Mouse (Mus musculus) leukemia stem cell, adult 10-12 weeks (primary cell): ENCODE data around the gene Tmem127. TPM values are rescaled to one million over a fixed set of nuclear protein-coding genes. Genes with fewer than 3 reads are reported as not detected.

Experiments
- polyA plus RNA-seq: library from polyadenylated mRNA; stranded (reverse); fragments of >175 nt; gene quantifications from 2 replicates; pipeline ENCODE4 v1.2.3, GENCODE M21; 2012; ENCODE audit warnings: low replicate concordance

The Tmem127 gene
- 40.5 and 112 TPM in 2 replicates for polyA plus RNA-seq

GRCm38 (mm10) chr2:127247592-127248333 lies at the start of gene Tmem127, which contains the start of gene Ciao1:
Gene Tmem127 (plus strand): TSS chr2:127247908.
Gene Ciao1 (minus strand): TSS chr2:127247816.

GRCm38 (mm10) chr2:127207547-127208451 lies 39.9 kb upstream of the Tmem127 start, which contains the start of the genes 1810024B03Rik and Snrnp200:
Gene 1810024B03Rik (minus strand): TSS chr2:127208280.
Gene Snrnp200 (plus strand): TSS chr2:127208386.

GRCm38 (mm10) chr2:127269491-127270299 lies 22.0 kb downstream of the Tmem127 start, which contains the start of gene Stard7:
Gene Stard7 (plus strand): TSS chr2:127270218.

Other genes with a start within 250 kb of the Tmem127 start
- 5.6 and 7.6 TPM in 2 replicates for gene Ap4e1, start 239.2 kb upstream of the Tmem127 start, polyA plus RNA-seq
- gene Blvra, start 177.2 kb upstream of the Tmem127 start, polyA plus RNA-seq = 0.78 and 4.8 TPM in 2 replicates
- 11.2 and 15.0 TPM in 2 replicates for gene Ncaph, start 114.0 kb upstream of the Tmem127 start, polyA plus RNA-seq
- 4.4 and 6.6 TPM in 2 replicates for gene Itpripl1, start 104.5 kb upstream of the Tmem127 start, polyA plus RNA-seq
- 0.47 TPM in 1 of 2 replicates, not detected in the other for gene 1810024B03Rik, start 39.6 kb upstream of the Tmem127 start, polyA plus RNA-seq
- 3.1 and 13.9 TPM in 2 replicates for gene Snrnp200, start 39.5 kb upstream of the Tmem127 start, polyA plus RNA-seq
- 10.1 and 19.2 TPM in 2 replicates for gene Ciao1, start 92 bp upstream of the Tmem127 start, polyA plus RNA-seq
- 34.0 and 55.3 TPM in 2 replicates for gene Stard7, start 22.3 kb downstream of the Tmem127 start, polyA plus RNA-seq
- gene Dusp2, start 88.3 kb downstream of the Tmem127 start, polyA plus RNA-seq = 11.8 and 12.4 TPM in 2 replicates
- gene Astl, start 90.7 kb downstream of the Tmem127 start, polyA plus RNA-seq = not detected in 2 replicates
- gene Adra2b, start 115.3 kb downstream of the Tmem127 start, polyA plus RNA-seq = 0.05 and 0.15 TPM in 2 replicates
- gene Gpat2, start 177.3 kb downstream of the Tmem127 start, polyA plus RNA-seq = 0.15 TPM in 2 replicates
- gene Fahd2a, start 196.7 kb downstream of the Tmem127 start, polyA plus RNA-seq = 15.9 and 24.4 TPM in 2 replicates